Mouse (Mus musculus): ENCODE data around the gene Mrpl48. TPM values are rescaled to one million over a fixed set of nuclear protein-coding genes. Genes with fewer than 3 reads are reported as not detected.

Mrpl48 gene
- polyA plus RNA-seq, 2 experiments from 2014 or later = 74.2 to 77.0 TPM

Other genes starting within 250 kb of the Mrpl48 start
- 10 to 100 TPM; 34.1 to 35.9 TPM for gene C2cd3, start 236.1 kb downstream of the Mrpl48 start, polyA plus RNA-seq (2017; shearing (Covaris generic))
- gene Ppme1, start 236.0 kb downstream of the Mrpl48 start, polyA plus RNA-seq (2017; shearing (Covaris generic)) = 10 to 100 TPM; 20.8 to 23.7 TPM
- gene Ucp3, start 135.3 kb downstream of the Mrpl48 start, polyA plus RNA-seq (2017; shearing (Covaris generic)) = not detected
- 1,000 to 10,000 TPM; 1,055 to 1,337 TPM for gene Ucp2, start 115.0 kb downstream of the Mrpl48 start, polyA plus RNA-seq (2017; shearing (Covaris generic))
- gene Dnajb13, start 93.3 kb downstream of the Mrpl48 start, polyA plus RNA-seq (2017; shearing (Covaris generic)) = 10 to 100 TPM; 20.0 to 20.3 TPM
- gene Coa4, start 71.2 kb downstream of the Mrpl48 start, polyA plus RNA-seq (2017; shearing (Covaris generic)) = 10 to 100 TPM; 22.0 to 29.5 TPM
- gene Rab6a, start 891 bp downstream of the Mrpl48 start, polyA plus RNA-seq (2017; shearing (Covaris generic)) = 10 to 100 TPM in 1 of 2 experiments, 1 to 10 TPM in 1; 8.8 to 15.4 TPM
- gene Plekhb1, start 54.1 kb upstream of the Mrpl48 start, polyA plus RNA-seq (2017; shearing (Covaris generic)) = under 1 TPM; 0.35 to 0.98 TPM
- 10 to 100 TPM; 21.6 to 32.8 TPM for gene Fam168a, start 98.3 kb upstream of the Mrpl48 start, polyA plus RNA-seq (2017; shearing (Covaris generic))